Mouse (Mus musculus): Measurements from ENCODE around the gene Zfp955b.
A peak's percentile ranks its signal among the peaks of the same experiment; 100 is the strongest.
"Not testable (repeated sequence)": the region's sequence is repeated elsewhere in the genome, so short reads cannot be mapped to it uniquely, and the experiment has no call there.

Zfp955b gene

GRCm38 (mm10) chr17:33289039-33289875 lies at the start of gene Zfp955b:
TSS of gene Zfp955b (plus strand) at chr17:33289544.
- DNase-seq (ENCODE audit: low spot score in 2 of 2), result not testable (repeated sequence)

GRCm38 (mm10) chr17:33254530-33255318 lies 34.6 kb upstream of the Zfp955b start, which contains the start of gene Zfp955a:
TSS of gene Zfp955a (minus strand) at chr17:33255145.
- not testable (repeated sequence) for DNase-seq (ENCODE audit: low spot score in 2 of 2)

- not testable (repeated sequence) for DNase-seq (ENCODE audit: low spot score in 2 of 2)
Observed at GRCm38 (mm10) chr17:33255319-33255657, 34.1 kb upstream of the Zfp955b start.

GRCm38 (mm10) chr17:33264376-33264775 lies 25.0 kb upstream of the Zfp955b start, which contains the start of gene Olfr63:
TSS of gene Olfr63 (plus strand) at chr17:33264676.
- DNase-seq (ENCODE audit: low spot score in 2 of 2), result no peak

GRCm38 (mm10) chr17:33268907-33269306 lies 20.4 kb upstream of the Zfp955b start:
- peak in 1 of 2 experiments; percentile 29 for DNase-seq (ENCODE audit: low spot score in 2 of 2)

- not testable (repeated sequence) for DNase-seq (ENCODE audit: low spot score in 2 of 2)
Observed at GRCm38 (mm10) chr17:33289876-33290149, 469 bp downstream of the Zfp955b start.

GRCm38 (mm10) chr17:33352981-33353380 lies 63.6 kb downstream of the Zfp955b start:
- DNase-seq (ENCODE audit: low spot score in 2 of 2), result no peak

Data from urinary bladder, postnatal 4 days (tissue).